Mouse (Mus musculus) midbrain, embryonic 15.5 days (tissue): ENCODE data around the gene Snf8. TPM values are rescaled to one million over a fixed set of nuclear protein-coding genes. Genes with fewer than 3 reads are reported as not detected.
A peak's percentile ranks its signal among the peaks of the same experiment; 100 is the strongest.

Experiments used
- ATAC-seq: fragments of 200-750 bp; cut with Nextera tagmentation; replicated peaks from 2 replicates; pipeline ENCODE4 v1.8.0; 2017; ENCODE audit warnings: moderate TSS enrichment
- H3K27ac ChIP-seq: fragments of 300-500 bp; sonication (generic); 2 replicates; pipeline ENCODE4 v1.5.1; 2015; ENCODE audit warnings: mild to moderate bottlenecking, inconsistent platforms
- H3K27me3 ChIP-seq: fragments of 300-500 bp; sonication (generic); replicated peaks from 2 replicates; pipeline ENCODE4 v1.6.1; 2015; ENCODE audit warnings: inconsistent platforms
- H3K36me3 ChIP-seq: fragments of 300-500 bp; sonication (generic); replicated peaks from 2 replicates; pipeline ENCODE4 v1.6.1; 2015; ENCODE audit warnings: inconsistent platforms
- H3K4me1 ChIP-seq: fragments of 300-500 bp; sonication (generic); 2 replicates; pipeline ENCODE4 v1.6.1; 2015; ENCODE audit warnings: inconsistent platforms
- H3K4me2 ChIP-seq: fragments of 300-500 bp; sonication (generic); 2 replicates; pipeline ENCODE4 v1.6.1; 2015; ENCODE audit warnings: inconsistent platforms, mild to moderate bottlenecking, moderate library complexity
- H3K4me3 ChIP-seq: fragments of 300-500 bp; sonication (generic); 2 replicates; pipeline ENCODE4 v1.5.1; 2015; ENCODE audit warnings: mild to moderate bottlenecking, inconsistent platforms
- H3K9ac ChIP-seq: fragments of 300-500 bp; sonication (generic); 2 replicates; pipeline ENCODE4 v1.6.1; 2015; ENCODE audit warnings: mild to moderate bottlenecking, inconsistent platforms
- H3K9me3 ChIP-seq: fragments of 300-500 bp; sonication (generic); 2 replicates; pipeline ENCODE4 v1.6.1; 2016; ENCODE audit warnings: inconsistent platforms
- WGBS: fragments of 180-500 bp; shearing (Covaris S2); methylation state at CpG from one replicate; pipeline ENCODE4 v1.1.7; 2015; ENCODE audit warnings: mixed read lengths; 5-methylcytosine and 5-hydroxymethylcytosine counted together
- polyA plus RNA-seq: library from polyadenylated mRNA; unstranded; fragments of >200 nt; fragmentation: Nextera tagmentation; extraction: Ambion mirVana; gene quantifications from 2 replicates; pipeline ENCODE4 v1.2.1, GENCODE M21; 2015

Gene Snf8
- polyA plus RNA-seq, 1 experiment from 2014 or later: 137 TPM

GRCm38 (mm10) chr11:96033264-96033663 lies 1.4 kb upstream of the Snf8 start:
- Histone ChIP-seq H3K4me3 (no peak overlapping the region), H3K4me2 (no peak overlapping the region), H3K4me1 (peaks cover 28% of the 10 kb centered on the region), H3K9me3 (no peaks in the 10 kb centered on the region), H3K36me3 (peaks cover 5% of the 10 kb centered on the region; the same call in 1 of the 2 replicates), H3K27ac (no peak overlapping the region), H3K9ac (no peak overlapping the region), H3K27me3 (peaks cover 6% of the 10 kb centered on the region; the same call in 1 of the 2 replicates)
- WGBS: 95% methylated on average over 2 of the region's 3 CpGs
- no peak for ATAC-seq

- Histone ChIP-seq H3K36me3 (peaks cover 11% of the 10 kb centered on the region), H3K9ac (peak overlapping the region; percentile 66), H3K4me3 (peak overlapping the region; percentile 65), H3K4me2 (peak overlapping the region; percentile 85), H3K9me3 (no peaks in the 10 kb centered on the region), H3K27me3 (peaks cover 6% of the 10 kb centered on the region; the same call in 1 of the 2 replicates), H3K27ac (peak overlapping the region; percentile 71; the same call in 1 of the 2 replicates), H3K4me1 (peaks cover 28% of the 10 kb centered on the region)
- WGBS: 48% methylated on average over 8 of the region's 8 CpGs
- ATAC-seq: no peak
These were observed 569 bp upstream of the Snf8 start for GRCm38 (mm10) chr11:96034116-96034515.

- peak overlapping the region; percentile 66 for H3K9ac ChIP-seq
- no peaks in the 10 kb centered on the region for H3K27me3 ChIP-seq
- peaks cover 15% of the 10 kb centered on the region for H3K36me3 ChIP-seq
- peak overlapping the region; percentile 65 for H3K4me3 ChIP-seq
- peak; percentile 37 for ATAC-seq
- peak overlapping the region; percentile 85 for H3K4me2 ChIP-seq
- H3K4me1 ChIP-seq: peaks cover 28% of the 10 kb centered on the region
- peak overlapping the region; percentile 71 for H3K27ac ChIP-seq
- WGBS: 9% methylated on average over 6 of the region's 6 CpGs
- H3K9me3 ChIP-seq: no peaks in the 10 kb centered on the region
These were observed 448 bp downstream of the Snf8 start for GRCm38 (mm10) chr11:96035133-96035532.

- H3K27me3 ChIP-seq: no peaks in the 10 kb centered on the region
- H3K27ac ChIP-seq: no peak overlapping the region
- peaks cover 28% of the 10 kb centered on the region for H3K4me1 ChIP-seq
- peaks cover 15% of the 10 kb centered on the region for H3K36me3 ChIP-seq
- no peak for ATAC-seq
- no peak overlapping the region for H3K4me3 ChIP-seq
- no peak overlapping the region for H3K9ac ChIP-seq
- no peak overlapping the region for H3K4me2 ChIP-seq
- H3K9me3 ChIP-seq: no peaks in the 10 kb centered on the region
- 95% methylated on average over 5 of the region's 5 CpGs for WGBS
These were observed 2.8 kb downstream of the Snf8 start for GRCm38 (mm10) chr11:96037499-96037898.

GRCm38 (mm10) chr11:96038560-96038959 lies 3.9 kb downstream of the Snf8 start:
- H3K4me3 ChIP-seq: no peak overlapping the region
- peaks cover 15% of the 10 kb centered on the region for H3K36me3 ChIP-seq
- no peak overlapping the region for H3K4me2 ChIP-seq
- no peak overlapping the region for H3K27ac ChIP-seq
- WGBS: 82% methylated on average over 1 of the region's 1 CpGs
- H3K9me3 ChIP-seq: no peaks in the 10 kb centered on the region
- no peak overlapping the region for H3K9ac ChIP-seq
- no peaks in the 10 kb centered on the region for H3K27me3 ChIP-seq
- no peak for ATAC-seq
- peaks cover 28% of the 10 kb centered on the region for H3K4me1 ChIP-seq

GRCm38 (mm10) chr11:96044803-96045567 lies 10.3 kb downstream of the Snf8 start:
- WGBS: 87% methylated on average over 11 of the region's 11 CpGs
- Histone ChIP-seq H3K4me3 (no peak overlapping the region), H3K36me3 (peaks cover 34% of the 10 kb centered on the region), H3K4me2 (no peak overlapping the region), H3K9ac (no peak overlapping the region), H3K27ac (no peak overlapping the region), H3K9me3 (no peaks in the 10 kb centered on the region), H3K27me3 (no peaks in the 10 kb centered on the region), H3K4me1 (no peaks in the 10 kb centered on the region)
- no peak for ATAC-seq

- H3K4me2 ChIP-seq: no peak overlapping the region
- 83% methylated on average over 8 of the region's 8 CpGs for WGBS
- H3K36me3 ChIP-seq: peaks cover 40% of the 10 kb centered on the region
- H3K4me1 ChIP-seq: no peaks in the 10 kb centered on the region
- no peak for ATAC-seq
- H3K27me3 ChIP-seq: no peaks in the 10 kb centered on the region
- H3K27ac ChIP-seq: no peak overlapping the region
- H3K4me3 ChIP-seq: no peak overlapping the region
- no peaks in the 10 kb centered on the region for H3K9me3 ChIP-seq
- no peak overlapping the region for H3K9ac ChIP-seq
These were observed 11.3 kb downstream of the Snf8 start for GRCm38 (mm10) chr11:96046028-96046427.

- Histone ChIP-seq H3K4me3 (no peak overlapping the region), H3K9ac (no peak overlapping the region), H3K4me1 (no peaks in the 10 kb centered on the region), H3K9me3 (no peaks in the 10 kb centered on the region), H3K4me2 (no peak overlapping the region), H3K27me3 (no peaks in the 10 kb centered on the region), H3K36me3 (peaks cover 47% of the 10 kb centered on the region), H3K27ac (no peak overlapping the region)
- 81% methylated on average over 2 of the region's 2 CpGs for WGBS
- no peak for ATAC-seq
These were observed 12.1 kb downstream of the Snf8 start for GRCm38 (mm10) chr11:96046793-96047192.

GRCm38 (mm10) chr11:96047469-96048373 lies 13.0 kb downstream of the Snf8 start:
- peaks cover 50% of the 10 kb centered on the region for H3K36me3 ChIP-seq
- no peak overlapping the region for H3K4me3 ChIP-seq
- ATAC-seq: no peak
- H3K9ac ChIP-seq: no peak overlapping the region
- no peak overlapping the region for H3K27ac ChIP-seq
- no peak overlapping the region for H3K4me2 ChIP-seq
- no peaks in the 10 kb centered on the region for H3K27me3 ChIP-seq
- 92% methylated on average over 4 of the region's 4 CpGs for WGBS
- no peaks in the 10 kb centered on the region for H3K9me3 ChIP-seq
- no peaks in the 10 kb centered on the region for H3K4me1 ChIP-seq

GRCm38 (mm10) chr11:96049939-96050338 lies 15.3 kb downstream of the Snf8 start:
- Histone ChIP-seq H3K4me1 (no peaks in the 10 kb centered on the region), H3K36me3 (peaks cover 59% of the 10 kb centered on the region), H3K9ac (no peak overlapping the region), H3K4me2 (no peak overlapping the region), H3K9me3 (no peaks in the 10 kb centered on the region), H3K4me3 (no peak overlapping the region), H3K27ac (no peak overlapping the region), H3K27me3 (no peaks in the 10 kb centered on the region)
- no peak for ATAC-seq
- WGBS: 93% methylated on average over 4 of the region's 4 CpGs

GRCm38 (mm10) chr11:96050854-96051253 lies 16.2 kb downstream of the Snf8 start:
- peaks cover 56% of the 10 kb centered on the region for H3K36me3 ChIP-seq
- no peaks in the 10 kb centered on the region for H3K9me3 ChIP-seq
- no peaks in the 10 kb centered on the region for H3K27me3 ChIP-seq
- H3K4me1 ChIP-seq: no peaks in the 10 kb centered on the region
- no peak overlapping the region for H3K4me3 ChIP-seq
- H3K9ac ChIP-seq: no peak overlapping the region
- H3K4me2 ChIP-seq: no peak overlapping the region
- no peak overlapping the region for H3K27ac ChIP-seq
- ATAC-seq: no peak
- 97% methylated on average over 3 of the region's 3 CpGs for WGBS

- no peak for ATAC-seq
- WGBS: 96% methylated on average over 4 of the region's 4 CpGs
- peaks cover 17% of the 10 kb centered on the region for H3K4me1 ChIP-seq
- H3K27ac ChIP-seq: no peak overlapping the region
- no peak overlapping the region for H3K9ac ChIP-seq
- peaks cover 29% of the 10 kb centered on the region; the same call in 1 of the 2 replicates for H3K36me3 ChIP-seq
- no peak overlapping the region for H3K4me3 ChIP-seq
- no peaks in the 10 kb centered on the region for H3K9me3 ChIP-seq
- H3K4me2 ChIP-seq: no peak overlapping the region
- H3K27me3 ChIP-seq: no peaks in the 10 kb centered on the region
These were observed 23.6 kb downstream of the Snf8 start for GRCm38 (mm10) chr11:96058309-96058708.
